Mouse (Mus musculus) brain, adult 2 months (tissue): ENCODE measurements around the gene Cd44.

ENCODE experiments used
- DNase-seq: peaks from one replicate; pipeline ENCODE4 v3.0.0; 2011; ENCODE audit warnings: low read depth, low spot score

Gene Cd44

GRCm38 (mm10) chr2:102872436-102872835, 29.0 kb downstream of the Cd44 start:
- no peak for DNase-seq

GRCm38 (mm10) chr2:102868444-102868843, 33.0 kb downstream of the Cd44 start:
- no peak for DNase-seq

- DNase-seq = no peak
Observed at GRCm38 (mm10) chr2:102867396-102868088, 33.9 kb downstream of the Cd44 start.

DNA sequence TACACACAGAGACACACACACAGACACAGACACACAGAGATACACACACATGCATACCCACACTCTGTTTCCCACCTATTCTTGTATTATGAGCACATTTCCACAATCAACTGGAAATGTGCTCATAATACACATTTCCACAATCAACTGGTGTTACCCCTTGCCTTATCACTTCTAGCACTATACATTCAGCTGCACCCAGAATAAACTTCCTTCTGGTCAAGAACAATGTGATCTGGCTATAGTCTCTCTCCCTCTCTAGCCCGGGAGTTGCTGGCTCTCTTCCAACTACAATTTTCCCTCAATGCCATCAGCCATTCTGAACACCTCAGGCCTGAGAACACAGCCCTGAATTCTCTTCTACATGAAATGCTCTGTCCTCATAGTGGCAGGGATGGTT, 34.9 kb downstream of the Cd44 start:
- no peak for DNase-seq

DNA sequence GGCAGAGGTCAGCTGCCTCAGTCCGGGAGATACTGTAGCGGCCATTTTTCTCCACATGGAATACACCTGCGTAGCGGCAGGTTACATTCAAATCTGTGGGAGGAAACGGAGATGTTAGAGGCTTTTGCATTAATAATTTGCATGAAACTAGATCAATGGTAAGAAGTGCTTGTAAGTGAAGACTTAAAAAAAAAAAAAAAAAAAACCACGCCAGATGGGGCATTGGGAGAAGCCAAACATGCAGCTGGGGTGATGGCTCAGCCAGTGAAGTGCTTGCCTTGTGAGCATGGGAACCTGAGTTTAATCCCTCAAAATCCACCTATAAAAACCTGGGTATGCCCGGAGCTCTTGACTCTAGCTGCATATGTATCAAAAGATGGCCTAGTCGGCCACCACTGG, 36.1 kb downstream of the Cd44 start:
- no peak for DNase-seq

- DNase-seq = no peak
Observed at GRCm38 (mm10) chr2:102864695-102865353, 36.6 kb downstream of the Cd44 start.

DNA sequence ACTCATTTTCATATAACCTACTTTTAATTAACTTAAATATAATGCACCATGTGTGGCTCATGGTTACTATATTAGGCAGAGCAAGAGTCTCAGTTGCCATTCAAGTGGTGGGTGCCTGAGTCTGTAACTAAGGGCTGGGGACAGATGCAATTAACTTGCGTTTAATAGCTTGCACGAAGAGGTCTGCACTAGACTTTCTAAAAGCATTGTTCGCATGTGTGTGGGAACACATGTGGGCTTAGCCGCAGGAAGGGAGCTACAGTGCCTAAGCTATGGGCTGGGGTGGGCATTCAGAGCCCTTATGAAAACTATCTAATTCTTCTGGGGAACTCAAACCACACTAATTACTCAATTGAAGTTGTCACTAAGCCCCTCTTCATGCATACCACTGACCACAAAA, 37.4 kb downstream of the Cd44 start:
- no peak for DNase-seq

DNA sequence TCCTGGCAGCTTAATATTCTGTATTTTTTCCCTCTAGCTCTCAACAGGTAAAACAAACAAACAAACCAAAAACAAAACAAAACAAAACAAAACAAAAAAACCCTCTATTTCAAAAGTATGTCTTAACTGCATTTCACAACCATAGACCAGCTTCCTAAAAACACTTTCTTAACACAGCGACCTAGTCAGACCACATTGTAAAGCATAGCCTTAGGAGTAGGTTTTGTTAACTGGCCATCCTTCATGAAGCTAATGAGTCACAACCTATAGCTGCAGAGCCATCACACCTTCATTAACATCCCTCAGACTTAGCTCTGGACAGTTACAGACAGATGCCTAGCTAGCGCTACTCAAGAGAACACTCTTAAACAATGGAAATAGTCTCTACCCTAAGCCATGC, 37.9 kb downstream of the Cd44 start:
- no peak for DNase-seq

GRCm38 (mm10) chr2:102862706-102863105, 38.8 kb downstream of the Cd44 start:
- DNase-seq = no peak

GRCm38 (mm10) chr2:102858271-102858670, 43.2 kb downstream of the Cd44 start:
- no peak for DNase-seq

DNA sequence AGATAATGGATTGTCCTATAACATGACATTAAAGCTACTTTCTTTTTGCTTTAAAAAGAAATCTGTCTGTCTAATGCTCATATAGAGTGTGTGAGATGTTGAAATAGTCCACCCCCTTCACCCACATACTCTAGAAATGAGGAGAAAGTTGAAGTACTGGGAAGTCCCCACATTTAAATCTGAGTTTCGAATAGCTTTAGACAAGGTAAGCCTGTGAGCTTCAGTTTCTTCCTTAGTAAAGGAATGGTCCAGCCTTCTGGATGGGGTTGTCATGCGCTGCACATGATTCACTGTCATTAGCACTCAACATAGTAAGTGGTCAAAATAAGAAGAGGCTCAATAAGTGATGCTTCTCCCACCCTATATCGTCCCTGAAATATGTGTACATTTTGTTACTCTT, 48.2 kb downstream of the Cd44 start:
- no peak for DNase-seq

DNA sequence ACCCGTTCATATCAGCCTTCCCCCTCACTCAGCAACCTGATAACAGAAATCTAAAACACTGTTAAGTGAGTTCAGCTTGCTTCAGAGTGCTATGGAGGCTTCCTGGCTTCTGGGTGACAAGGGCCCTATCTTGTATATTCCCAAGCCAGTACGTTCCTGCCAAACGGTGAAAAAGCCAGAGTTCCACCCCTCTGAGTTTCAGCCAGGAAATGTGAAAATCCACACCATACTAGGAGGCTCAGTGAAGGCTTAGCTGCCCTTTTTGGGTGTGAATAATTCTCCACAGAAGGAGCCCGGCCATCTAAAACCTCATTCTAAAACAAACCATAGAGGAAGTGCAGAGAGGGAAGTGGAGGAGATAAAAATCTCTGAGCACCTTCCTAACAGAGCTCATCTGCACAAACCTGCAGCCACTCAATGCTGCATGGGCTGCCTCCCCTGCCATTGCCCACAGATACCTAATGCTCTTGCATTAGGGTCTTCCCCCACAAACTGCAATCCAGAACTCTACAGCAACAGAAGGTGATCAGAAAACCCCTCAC, 49.5 kb downstream of the Cd44 start:
- DNase-seq = no peak

- peak; percentile 51 for DNase-seq
Observed at GRCm38 (mm10) chr2:102850026-102850425, 51.4 kb downstream of the Cd44 start.

DNA sequence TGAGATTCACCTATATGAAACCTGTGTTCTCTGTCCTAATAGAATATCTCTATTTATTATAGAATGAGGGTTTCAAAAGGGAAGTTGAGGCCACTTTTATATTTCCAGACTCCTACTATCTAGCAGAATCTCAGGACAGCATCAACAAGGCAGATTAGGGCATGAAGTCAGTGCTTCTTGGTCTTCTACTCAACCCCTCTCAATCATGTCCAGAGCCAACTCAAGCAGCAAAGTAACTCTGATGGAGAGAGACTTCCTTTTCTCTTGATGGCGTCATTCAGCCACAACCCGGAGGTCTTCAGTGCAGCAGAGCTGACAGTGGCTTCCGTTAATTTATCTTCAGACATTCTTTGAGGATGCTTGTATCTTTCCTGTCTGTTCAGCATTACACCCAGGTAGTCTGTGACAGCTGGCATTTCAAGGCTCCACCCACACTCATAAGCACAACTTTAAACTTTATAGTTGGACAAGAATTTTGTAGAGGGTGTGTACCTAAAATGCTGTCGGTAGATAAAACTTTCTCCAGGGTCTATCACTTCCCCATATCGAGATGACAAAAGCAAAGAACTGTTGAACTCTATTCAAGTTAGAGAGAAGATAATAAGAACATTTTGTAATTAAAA, 52.5 kb downstream of the Cd44 start:
- no peak for DNase-seq

DNA sequence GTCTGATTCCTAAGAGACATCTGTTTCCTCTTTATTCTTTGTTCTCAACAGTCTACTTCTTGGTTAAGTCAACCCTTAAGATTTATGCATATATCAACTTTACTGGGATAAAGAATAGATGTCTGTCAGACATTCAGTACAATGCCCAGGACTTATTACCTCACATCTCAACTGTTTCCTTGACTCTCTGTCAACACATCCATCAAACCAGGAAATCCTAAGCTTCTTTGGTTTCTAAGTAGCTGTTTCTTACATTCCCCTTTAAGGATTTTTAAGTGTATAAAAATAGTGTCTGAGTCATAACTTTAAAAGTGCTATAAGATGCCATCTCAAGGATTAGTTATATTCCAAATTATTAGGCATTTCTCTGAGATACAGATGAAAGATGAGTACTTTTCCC, 60.2 kb downstream of the Cd44 start:
- DNase-seq = no peak

DNA sequence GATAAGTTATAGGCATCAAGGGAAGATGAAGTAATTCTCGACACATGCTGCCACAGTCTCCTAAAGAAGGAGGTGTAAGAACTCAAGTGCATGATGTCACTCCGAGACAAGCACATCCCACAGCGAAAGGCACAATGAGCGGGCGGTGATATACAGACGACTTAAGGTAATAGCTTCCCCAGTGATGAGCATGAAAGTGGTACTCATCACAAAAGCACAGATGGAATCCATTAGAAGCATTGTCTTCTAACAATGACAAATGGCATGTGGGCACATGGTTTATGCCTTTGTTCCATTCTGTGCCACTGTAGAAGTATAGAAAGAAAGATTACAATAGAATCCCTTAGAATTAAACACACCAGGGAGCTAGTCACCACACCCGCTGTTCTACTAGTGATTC, 63.3 kb downstream of the Cd44 start:
- DNase-seq = peak; percentile 56

- peak; percentile 14 for DNase-seq
Observed at GRCm38 (mm10) chr2:102831547-102831946, 69.9 kb downstream of the Cd44 start.

- no peak for DNase-seq
Observed at GRCm38 (mm10) chr2:102829201-102829600, 72.3 kb downstream of the Cd44 start.

- no peak for DNase-seq
Observed at GRCm38 (mm10) chr2:102828381-102828780, 73.1 kb downstream of the Cd44 start.

GRCm38 (mm10) chr2:102827841-102828240, 73.6 kb downstream of the Cd44 start:
- DNase-seq = no peak

DNA sequence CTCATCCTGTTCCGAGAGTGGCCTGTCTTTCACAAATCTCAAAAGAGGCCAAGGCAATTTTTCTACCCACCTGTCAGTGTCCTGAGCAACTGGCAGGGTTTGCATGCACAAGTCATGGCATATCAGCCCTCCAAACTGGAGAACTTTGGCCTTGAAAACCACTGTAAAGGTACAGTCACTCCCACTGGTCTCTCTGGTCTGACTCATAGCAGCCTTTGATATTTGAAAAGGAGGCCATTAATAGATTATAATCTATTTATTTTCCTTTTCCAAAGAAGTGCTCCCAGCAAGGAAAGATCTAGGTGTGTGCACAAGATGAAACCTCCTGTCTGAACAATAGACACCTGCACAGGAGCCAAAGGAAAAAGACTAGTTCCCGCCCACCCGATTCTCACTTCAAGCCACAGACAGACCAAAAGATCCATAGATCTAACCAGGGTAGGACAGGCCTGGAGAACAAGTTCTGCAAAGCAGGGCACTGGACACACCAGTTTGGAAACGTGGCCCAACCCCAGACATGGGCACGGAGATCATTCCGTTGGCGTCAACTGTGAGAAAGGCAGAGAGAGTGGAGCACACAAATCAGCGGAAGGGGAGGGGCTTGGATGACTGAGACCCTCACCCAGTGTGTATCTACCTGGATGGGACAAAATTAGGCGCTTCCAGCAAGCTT, 75.4 kb downstream of the Cd44 start:
- DNase-seq = no peak

DNA sequence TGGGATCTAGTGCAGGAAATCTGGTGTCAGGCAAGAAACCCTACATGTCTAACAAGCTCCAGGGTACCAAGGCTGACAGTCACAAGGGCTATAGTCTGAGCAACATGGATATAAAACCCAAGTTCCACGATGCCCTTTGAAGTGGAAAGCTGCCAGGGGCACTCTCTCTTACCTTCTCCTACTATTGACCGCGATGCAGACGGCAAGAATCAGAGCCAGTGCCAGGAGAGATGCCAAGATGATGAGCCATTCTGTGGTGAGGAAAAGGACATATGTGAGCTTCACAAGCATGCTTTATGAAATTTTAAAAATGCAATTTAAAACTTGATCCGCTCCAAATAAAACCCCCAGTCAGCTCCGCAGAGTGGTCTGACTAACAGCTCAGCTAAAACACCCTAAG, 79.4 kb downstream of the Cd44 start:
- DNase-seq = peak; percentile 50
